Mouse (Mus musculus): Measurements from ENCODE around the gene Pcdh8. TPM values are rescaled to one million over a fixed set of nuclear protein-coding genes. Genes with fewer than 3 reads are reported as not detected.

The Pcdh8 gene
- polyA plus RNA-seq, 1 experiment from 2014 or later, result 0.40 TPM

GRCm38 (mm10) chr14:79787918-79788317 lies 16.8 kb upstream of the Pcdh8 start:
- TF ChIP-seq CTCF (IDR thresholded peaks at IDR 0.05; ENCODE audit: low read depth), result no peak
- Histone ChIP-seq H3K36me3 (ENCODE audit: control insufficient read depth, insufficient read depth) (no peaks in the 10 kb centered on the region), H3K4me1 (replicated peaks; ENCODE audit: control insufficient read depth, insufficient read depth, low read length) (no peaks in the 10 kb centered on the region), H3K27me3 (replicated peaks; ENCODE audit: control insufficient read depth, insufficient read depth, low read length) (no peaks in the 10 kb centered on the region), H3K4me3 (ENCODE audit: low read depth, low read length) (no peak overlapping the region), H3K4me2 (replicated peaks; ENCODE audit: low read depth) (no peak overlapping the region), H3K27ac (ENCODE audit: low read depth, low read length) (no peak overlapping the region), H3K9me3 (ENCODE audit: control insufficient read depth) (no peaks in the 10 kb centered on the region), H3K9ac (ENCODE audit: low read depth, low read length) (no peak overlapping the region)
- WGBS, result 76% methylated on average over 6 of the region's 6 CpGs
- ATAC-seq, result no peak

- H3K9ac ChIP-seq (ENCODE audit: low read depth, low read length), result no peak overlapping the region
- no peak overlapping the region for H3K27ac ChIP-seq (ENCODE audit: low read depth, low read length)
- H3K4me1 ChIP-seq (replicated peaks; ENCODE audit: control insufficient read depth, insufficient read depth, low read length), result no peaks in the 10 kb centered on the region
- ATAC-seq, result no peak
- H3K36me3 ChIP-seq (ENCODE audit: control insufficient read depth, insufficient read depth), result no peaks in the 10 kb centered on the region
- H3K4me2 ChIP-seq (replicated peaks; ENCODE audit: low read depth), result no peak overlapping the region
- WGBS, result 28% methylated on average over 4 of the region's 4 CpGs
- H3K4me3 ChIP-seq (ENCODE audit: low read depth, low read length), result no peak overlapping the region
- no peak for TF ChIP-seq CTCF (IDR thresholded peaks at IDR 0.05; ENCODE audit: low read depth)
- H3K27me3 ChIP-seq (replicated peaks; ENCODE audit: control insufficient read depth, insufficient read depth, low read length), result no peaks in the 10 kb centered on the region
- H3K9me3 ChIP-seq (ENCODE audit: control insufficient read depth), result no peaks in the 10 kb centered on the region
Measured at GRCm38 (mm10) chr14:79785400-79785799, 14.3 kb upstream of the Pcdh8 start.

GRCm38 (mm10) chr14:79780889-79781288 lies 9.8 kb upstream of the Pcdh8 start:
- no peak for ATAC-seq
- TF ChIP-seq CTCF (IDR thresholded peaks at IDR 0.05; ENCODE audit: low read depth), result no peak

GRCm38 (mm10) chr14:79780332-79780731 lies 9.2 kb upstream of the Pcdh8 start:
- Histone ChIP-seq H3K4me1 (replicated peaks; ENCODE audit: control insufficient read depth, insufficient read depth, low read length) (no peaks in the 10 kb centered on the region), H3K4me3 (ENCODE audit: low read depth, low read length) (no peak overlapping the region), H3K9ac (ENCODE audit: low read depth, low read length) (no peak overlapping the region), H3K27ac (ENCODE audit: low read depth, low read length) (no peak overlapping the region), H3K4me2 (replicated peaks; ENCODE audit: low read depth) (no peak overlapping the region), H3K9me3 (ENCODE audit: control insufficient read depth) (no peaks in the 10 kb centered on the region), H3K27me3 (replicated peaks; ENCODE audit: control insufficient read depth, insufficient read depth, low read length) (0 out of 2 replicates have a peak, but pooled peaks cover 7% of the 10 kb centered on the region), H3K36me3 (ENCODE audit: control insufficient read depth, insufficient read depth) (no peaks in the 10 kb centered on the region)
- no peak for TF ChIP-seq CTCF (IDR thresholded peaks at IDR 0.05; ENCODE audit: low read depth)
- no peak for ATAC-seq
- WGBS, result 44% methylated on average over 6 of the region's 6 CpGs

More at GRCm38 (mm10) chr14:79780889-79781288, 9.8 kb upstream of the Pcdh8 start:
- H3K4me2 ChIP-seq (replicated peaks; ENCODE audit: low read depth), result no peak overlapping the region
- no peaks in the 10 kb centered on the region for H3K9me3 ChIP-seq (ENCODE audit: control insufficient read depth)
- 72% methylated on average over 1 of the region's 1 CpGs for WGBS
- no peaks in the 10 kb centered on the region for H3K36me3 ChIP-seq (ENCODE audit: control insufficient read depth, insufficient read depth)
- H3K27me3 ChIP-seq (replicated peaks; ENCODE audit: control insufficient read depth, insufficient read depth, low read length), result 0 out of 2 replicates have a peak, but pooled peaks cover 7% of the 10 kb centered on the region
- no peak overlapping the region for H3K9ac ChIP-seq (ENCODE audit: low read depth, low read length)
- H3K27ac ChIP-seq (ENCODE audit: low read depth, low read length), result no peak overlapping the region
- no peaks in the 10 kb centered on the region for H3K4me1 ChIP-seq (replicated peaks; ENCODE audit: control insufficient read depth, insufficient read depth, low read length)
- H3K4me3 ChIP-seq (ENCODE audit: low read depth, low read length), result no peak overlapping the region

GRCm38 (mm10) chr14:79779841-79780240 lies 8.7 kb upstream of the Pcdh8 start:
- TF ChIP-seq CTCF (IDR thresholded peaks at IDR 0.05; ENCODE audit: low read depth), result no peak
- Histone ChIP-seq H3K4me2 (replicated peaks; ENCODE audit: low read depth) (no peak overlapping the region), H3K9ac (ENCODE audit: low read depth, low read length) (no peak overlapping the region), H3K27ac (ENCODE audit: low read depth, low read length) (no peak overlapping the region), H3K27me3 (replicated peaks; ENCODE audit: control insufficient read depth, insufficient read depth, low read length) (0 out of 2 replicates have a peak, but pooled peaks cover 7% of the 10 kb centered on the region), H3K9me3 (ENCODE audit: control insufficient read depth) (no peaks in the 10 kb centered on the region), H3K4me1 (replicated peaks; ENCODE audit: control insufficient read depth, insufficient read depth, low read length) (no peaks in the 10 kb centered on the region), H3K4me3 (ENCODE audit: low read depth, low read length) (no peak overlapping the region), H3K36me3 (ENCODE audit: control insufficient read depth, insufficient read depth) (no peaks in the 10 kb centered on the region)
- WGBS, result 61% methylated on average over 4 of the region's 4 CpGs
- ATAC-seq, result no peak

GRCm38 (mm10) chr14:79773425-79774391 lies 2.6 kb upstream of the Pcdh8 start:
- Histone ChIP-seq H3K27ac (ENCODE audit: low read depth, low read length) (no peak overlapping the region), H3K27me3 (replicated peaks; ENCODE audit: control insufficient read depth, insufficient read depth, low read length) (peaks cover 63% of the 10 kb centered on the region), H3K4me1 (replicated peaks; ENCODE audit: control insufficient read depth, insufficient read depth, low read length) (0 out of 2 replicates have a peak, but pooled peaks cover 4% of the 10 kb centered on the region), H3K9me3 (ENCODE audit: control insufficient read depth) (no peaks in the 10 kb centered on the region), H3K4me2 (replicated peaks; ENCODE audit: low read depth) (peak overlapping the region; percentile 48), H3K9ac (ENCODE audit: low read depth, low read length) (no peak overlapping the region), H3K36me3 (ENCODE audit: control insufficient read depth, insufficient read depth) (no peaks in the 10 kb centered on the region), H3K4me3 (ENCODE audit: low read depth, low read length) (peak overlapping the region; percentile 23)
- 1% methylated on average over 44 of the region's 44 CpGs for WGBS
- TF ChIP-seq CTCF (IDR thresholded peaks at IDR 0.05; ENCODE audit: low read depth), result no peak
- no peak for ATAC-seq

Data from intestine, postnatal 0 days (tissue).